Mouse (Mus musculus): ENCODE measurements around the gene Tfpi. TPM values are rescaled to one million over a fixed set of nuclear protein-coding genes. Genes with fewer than 3 reads are reported as not detected.

Gene Tfpi
- polyA plus RNA-seq, 1 experiment from 2014 or later, result 46.3 TPM

DNA sequence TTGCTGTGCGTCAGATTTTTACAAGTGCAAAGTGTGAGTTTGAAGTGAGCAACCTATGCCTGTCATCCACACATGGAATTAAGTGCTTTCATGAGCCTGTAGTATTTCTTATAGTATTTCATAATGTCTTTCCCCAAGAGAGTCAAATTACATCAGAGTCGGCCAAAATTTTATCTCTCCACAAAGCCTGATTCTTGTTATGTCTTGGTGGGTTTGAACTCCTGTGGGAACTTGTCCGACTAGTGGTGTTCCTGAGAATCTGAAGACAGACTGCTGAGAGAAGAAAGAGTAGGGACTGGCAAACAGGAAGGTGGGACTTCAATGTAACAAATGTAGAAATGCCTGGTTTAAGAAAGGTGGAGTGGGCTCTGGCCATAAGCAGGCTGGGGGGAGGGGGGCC lies 47.7 kb downstream of the Tfpi start:
- 35% methylated on average over 3 of the region's 3 CpGs for WGBS
- Histone ChIP-seq H3K9ac (ENCODE audit: low read length) (no peak overlapping the region), H3K4me1 (ENCODE audit: control insufficient read depth, insufficient read depth, low read length) (no peaks in the 10 kb centered on the region), H3K27ac (ENCODE audit: low read length) (no peak overlapping the region), H3K36me3 (ENCODE audit: control insufficient read depth, insufficient read depth, low read length) (no peaks in the 10 kb centered on the region), H3K27me3 (ENCODE audit: control insufficient read depth, insufficient read depth, low read length) (no peaks in the 10 kb centered on the region), H3K4me2 (ENCODE audit: low read depth, low read length) (no peak overlapping the region), H3K9me3 (replicated peaks; ENCODE audit: control insufficient read depth, low read length) (no peaks in the 10 kb centered on the region), H3K4me3 (replicated peaks; ENCODE audit: low read length) (no peak overlapping the region)
- ATAC-seq (ENCODE audit: insufficient read depth, low FRiP score), result no peak

DNA sequence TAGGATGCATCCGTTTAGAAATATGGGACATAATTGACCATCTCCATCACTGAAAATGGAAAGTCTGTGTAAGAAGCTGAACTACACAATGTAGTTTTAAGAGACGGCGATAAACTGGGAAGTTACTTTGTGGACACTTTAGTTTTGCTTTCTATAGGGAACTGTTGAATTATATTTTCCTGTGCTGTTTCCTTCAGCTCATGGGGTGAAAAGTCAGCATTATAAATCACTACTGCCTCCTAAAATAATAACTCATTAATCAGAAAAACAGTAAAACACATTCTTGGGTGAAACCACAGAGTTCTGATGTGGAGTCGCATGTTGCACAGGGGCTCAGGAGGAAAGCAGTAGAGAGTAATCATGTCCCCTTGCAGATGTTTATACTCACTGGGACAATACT lies 50.0 kb downstream of the Tfpi start:
- Histone ChIP-seq H3K27ac (ENCODE audit: low read length) (no peak overlapping the region; the same call in none of the 2 replicates), H3K4me1 (ENCODE audit: control insufficient read depth, insufficient read depth, low read length) (no peaks in the 10 kb centered on the region), H3K36me3 (ENCODE audit: control insufficient read depth, insufficient read depth, low read length) (no peaks in the 10 kb centered on the region), H3K4me2 (ENCODE audit: low read depth, low read length) (0 out of 2 replicates have a peak overlapping the region, but pooled peaks have one; percentile 5), H3K4me3 (replicated peaks; ENCODE audit: low read length) (no peak overlapping the region), H3K27me3 (ENCODE audit: control insufficient read depth, insufficient read depth, low read length) (no peaks in the 10 kb centered on the region), H3K9me3 (replicated peaks; ENCODE audit: control insufficient read depth, low read length) (no peaks in the 10 kb centered on the region), H3K9ac (ENCODE audit: low read length) (no peak overlapping the region)
- 66% methylated on average over 4 of the region's 4 CpGs for WGBS
- ATAC-seq (ENCODE audit: insufficient read depth, low FRiP score), result no peak

DNA sequence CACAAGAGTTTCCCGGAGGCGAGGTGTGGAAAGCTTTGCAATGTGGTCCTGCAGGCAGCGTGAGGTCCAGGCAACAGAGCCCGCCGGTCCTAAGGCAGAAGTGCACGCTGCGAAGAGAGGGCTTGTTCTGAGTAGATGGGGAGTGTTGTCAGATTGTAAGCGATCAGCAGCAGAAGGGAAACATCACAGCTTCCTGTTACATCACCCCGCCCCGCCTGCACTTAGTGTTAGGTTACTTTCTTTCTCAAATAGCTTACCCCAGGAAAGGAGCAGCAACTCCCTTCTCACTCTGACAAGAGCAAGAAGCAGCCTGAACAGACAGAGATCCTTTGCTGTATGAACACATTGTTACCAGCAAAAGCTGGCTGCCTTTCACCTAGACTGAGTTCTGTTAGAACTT lies 51.4 kb downstream of the Tfpi start, which contains the start of gene Calcrl:
Gene Calcrl, minus strand, starts transcription at position 274 of the 400 bp plus-strand sequence.
- H3K27me3 ChIP-seq (ENCODE audit: control insufficient read depth, insufficient read depth, low read length), result no peaks in the 10 kb centered on the region
- under 1% methylated on average over 10 of the region's 10 CpGs for WGBS

DNA sequence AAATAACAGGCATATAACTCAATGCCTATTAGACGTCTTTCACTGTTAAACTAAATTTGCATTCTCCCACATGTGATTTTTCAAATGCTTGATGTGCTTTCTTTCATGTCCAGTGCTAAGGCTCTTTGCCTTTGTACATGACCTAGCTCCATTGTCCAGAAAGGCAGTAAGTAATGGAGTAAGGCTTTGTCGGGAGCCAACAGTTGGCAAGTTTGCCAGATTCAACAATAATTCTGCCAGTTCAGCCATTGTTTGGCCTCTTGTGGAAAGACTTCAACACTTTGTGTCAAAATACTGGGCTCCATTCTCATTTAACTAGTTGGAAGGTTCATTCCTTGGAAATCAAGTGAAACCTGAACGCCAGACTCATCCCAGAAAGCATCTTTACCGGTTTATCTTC lies 60.1 kb downstream of the Tfpi start:
- no peak for ATAC-seq (ENCODE audit: insufficient read depth, low FRiP score)
- Histone ChIP-seq H3K4me1 (ENCODE audit: control insufficient read depth, insufficient read depth, low read length) (no peaks in the 10 kb centered on the region), H3K4me2 (ENCODE audit: low read depth, low read length) (no peak overlapping the region), H3K9ac (ENCODE audit: low read length) (no peak overlapping the region), H3K36me3 (ENCODE audit: control insufficient read depth, insufficient read depth, low read length) (no peaks in the 10 kb centered on the region), H3K27me3 (ENCODE audit: control insufficient read depth, insufficient read depth, low read length) (no peaks in the 10 kb centered on the region), H3K9me3 (replicated peaks; ENCODE audit: control insufficient read depth, low read length) (no peaks in the 10 kb centered on the region), H3K4me3 (replicated peaks; ENCODE audit: low read length) (no peak overlapping the region), H3K27ac (ENCODE audit: low read length) (no peak overlapping the region)
- WGBS, result 81% methylated on average over 4 of the region's 4 CpGs

More for the DNA sequence above, 51.4 kb downstream of the Tfpi start, which contains the start of gene Calcrl:
- peak within 1 kb of the TSS; percentile 93 for H3K27ac ChIP-seq (ENCODE audit: low read length)
- H3K36me3 ChIP-seq (ENCODE audit: control insufficient read depth, insufficient read depth, low read length), result no peaks in the 10 kb centered on the region
- peak; percentile 93 for ATAC-seq (ENCODE audit: insufficient read depth, low FRiP score)
- peak within 1 kb of the TSS; percentile 65 for H3K4me2 ChIP-seq (ENCODE audit: low read depth, low read length)
- H3K9ac ChIP-seq (ENCODE audit: low read length), result peak within 1 kb of the TSS; percentile 66
- H3K4me3 ChIP-seq (replicated peaks; ENCODE audit: low read length), result peak within 1 kb of the TSS; percentile 58
- H3K9me3 ChIP-seq (replicated peaks; ENCODE audit: control insufficient read depth, low read length), result no peaks in the 10 kb centered on the region
- H3K4me1 ChIP-seq (ENCODE audit: control insufficient read depth, insufficient read depth, low read length), result no peaks in the 10 kb centered on the region

DNA sequence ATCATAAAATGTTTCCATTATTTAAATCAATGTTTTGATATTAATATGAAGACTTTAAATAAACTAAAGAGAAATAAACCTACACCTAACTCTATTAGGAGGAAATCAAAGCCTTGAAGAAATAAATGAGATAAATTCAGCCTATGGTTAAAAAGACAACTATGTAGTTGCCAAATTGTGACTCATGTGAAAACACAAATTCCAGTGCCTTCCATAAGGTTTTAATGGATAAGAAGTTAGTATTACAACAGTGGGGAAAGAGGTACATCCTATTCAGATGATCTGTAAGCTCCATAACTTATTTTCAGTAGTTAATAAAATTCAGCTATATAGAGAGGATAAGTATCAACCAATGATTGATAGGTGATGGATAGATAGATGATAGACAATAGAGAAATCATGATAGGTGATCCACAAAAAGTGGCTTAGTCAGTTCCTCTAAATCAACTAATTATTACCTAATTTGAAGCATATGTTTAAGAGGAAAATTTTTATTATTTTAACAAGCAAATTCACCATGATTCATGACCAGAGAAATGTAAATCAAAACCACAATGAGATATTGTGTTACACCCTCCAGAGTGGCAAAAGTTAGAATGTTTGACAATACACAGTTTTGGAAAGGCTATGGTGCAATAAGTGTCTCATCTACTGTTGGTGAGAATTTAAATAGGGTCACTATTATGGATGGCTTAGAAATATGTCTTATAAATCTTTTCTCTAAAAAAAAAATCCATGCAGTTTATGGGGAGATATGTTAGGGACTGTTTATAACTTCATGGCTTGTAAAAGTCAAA lies 66.6 kb downstream of the Tfpi start:
- Histone ChIP-seq H3K27ac (ENCODE audit: low read length) (no peak overlapping the region), H3K4me3 (replicated peaks; ENCODE audit: low read length) (no peak overlapping the region), H3K4me2 (ENCODE audit: low read depth, low read length) (no peak overlapping the region), H3K36me3 (ENCODE audit: control insufficient read depth, insufficient read depth, low read length) (no peaks in the 10 kb centered on the region), H3K9ac (ENCODE audit: low read length) (no peak overlapping the region), H3K9me3 (replicated peaks; ENCODE audit: control insufficient read depth, low read length) (no peaks in the 10 kb centered on the region), H3K27me3 (ENCODE audit: control insufficient read depth, insufficient read depth, low read length) (no peaks in the 10 kb centered on the region), H3K4me1 (ENCODE audit: control insufficient read depth, insufficient read depth, low read length) (no peaks in the 10 kb centered on the region)
- no peak for ATAC-seq (ENCODE audit: insufficient read depth, low FRiP score)

DNA sequence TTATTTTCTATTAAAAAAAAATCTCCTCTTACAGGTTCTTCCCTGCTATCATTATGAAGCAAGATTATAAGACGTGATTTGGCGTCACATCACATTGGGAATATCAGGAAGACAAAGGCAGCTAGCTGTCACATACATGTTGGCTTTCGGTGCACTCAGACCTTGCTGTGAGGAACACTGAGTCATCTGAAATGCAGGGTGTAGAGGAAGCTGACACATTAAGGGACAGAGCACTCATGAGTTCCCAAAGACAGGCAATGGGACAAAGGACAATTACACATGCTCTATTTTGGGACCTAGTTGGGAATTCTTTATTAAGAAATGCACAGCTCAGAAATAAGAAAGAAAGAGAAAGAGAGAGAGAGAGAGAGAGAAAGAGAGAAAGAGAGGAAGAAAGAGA lies 71.7 kb downstream of the Tfpi start:
- Histone ChIP-seq H3K27me3 (ENCODE audit: control insufficient read depth, insufficient read depth, low read length) (no peaks in the 10 kb centered on the region), H3K9ac (ENCODE audit: low read length) (no peak overlapping the region), H3K4me3 (replicated peaks; ENCODE audit: low read length) (no peak overlapping the region), H3K9me3 (replicated peaks; ENCODE audit: control insufficient read depth, low read length) (no peaks in the 10 kb centered on the region), H3K27ac (ENCODE audit: low read length) (no peak overlapping the region), H3K4me1 (ENCODE audit: control insufficient read depth, insufficient read depth, low read length) (no peaks in the 10 kb centered on the region), H3K4me2 (ENCODE audit: low read depth, low read length) (no peak overlapping the region), H3K36me3 (ENCODE audit: control insufficient read depth, insufficient read depth, low read length) (no peaks in the 10 kb centered on the region)
- no peak for ATAC-seq (ENCODE audit: insufficient read depth, low FRiP score)
- WGBS, result 89% methylated on average over 3 of the region's 3 CpGs

DNA sequence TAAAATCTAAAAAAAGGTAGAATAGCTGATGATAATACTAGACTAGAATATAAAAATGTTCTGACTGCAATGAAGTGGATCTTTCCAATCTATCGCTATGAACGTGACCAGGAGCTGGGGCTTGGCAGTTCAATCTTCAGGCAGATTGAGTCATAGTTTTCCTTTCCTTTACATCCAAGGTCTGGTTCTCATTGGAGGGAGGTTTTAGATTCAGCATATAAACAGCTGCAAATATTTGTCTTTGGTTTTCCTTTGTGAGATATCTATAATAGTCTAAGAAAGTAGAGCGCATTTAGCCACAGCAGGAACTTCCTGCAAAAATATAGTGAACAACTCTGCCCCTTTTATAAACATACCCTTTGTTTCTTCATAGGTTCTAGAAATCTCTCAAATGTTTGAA lies 73.9 kb downstream of the Tfpi start:
- peak; percentile 78 for ATAC-seq (ENCODE audit: insufficient read depth, low FRiP score)
- Histone ChIP-seq H3K9me3 (replicated peaks; ENCODE audit: control insufficient read depth, low read length) (no peaks in the 10 kb centered on the region), H3K4me1 (ENCODE audit: control insufficient read depth, insufficient read depth, low read length) (no peaks in the 10 kb centered on the region), H3K27me3 (ENCODE audit: control insufficient read depth, insufficient read depth, low read length) (no peaks in the 10 kb centered on the region), H3K27ac (ENCODE audit: low read length) (no peak overlapping the region), H3K4me3 (replicated peaks; ENCODE audit: low read length) (no peak overlapping the region), H3K4me2 (ENCODE audit: low read depth, low read length) (no peak overlapping the region), H3K9ac (ENCODE audit: low read length) (no peak overlapping the region), H3K36me3 (ENCODE audit: control insufficient read depth, insufficient read depth, low read length) (no peaks in the 10 kb centered on the region)
- WGBS, result 51% methylated on average over 3 of the region's 3 CpGs

DNA sequence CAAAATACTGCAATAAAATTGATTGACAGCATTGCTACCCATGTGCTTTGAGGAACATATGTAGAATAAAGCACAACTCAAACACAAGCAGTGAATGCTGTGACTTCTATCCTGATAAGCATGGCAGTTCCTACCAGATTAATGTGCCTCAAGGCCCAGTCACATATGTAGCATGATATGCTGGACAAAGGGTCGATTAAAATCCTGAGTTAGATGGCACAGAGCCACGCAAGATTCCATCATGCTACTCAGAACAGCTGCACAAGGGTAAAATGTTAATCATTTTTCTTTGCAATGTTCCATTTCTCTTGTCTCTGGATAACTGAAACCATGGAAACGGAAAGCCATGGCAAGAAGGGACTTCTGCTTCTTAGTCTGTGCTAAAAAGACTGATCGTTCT lies 80.0 kb downstream of the Tfpi start:
- no peak for ATAC-seq (ENCODE audit: insufficient read depth, low FRiP score)
- WGBS, result 71% methylated on average over 4 of the region's 4 CpGs
- no peaks in the 10 kb centered on the region for H3K4me1 ChIP-seq (ENCODE audit: control insufficient read depth, insufficient read depth, low read length)

DNA sequence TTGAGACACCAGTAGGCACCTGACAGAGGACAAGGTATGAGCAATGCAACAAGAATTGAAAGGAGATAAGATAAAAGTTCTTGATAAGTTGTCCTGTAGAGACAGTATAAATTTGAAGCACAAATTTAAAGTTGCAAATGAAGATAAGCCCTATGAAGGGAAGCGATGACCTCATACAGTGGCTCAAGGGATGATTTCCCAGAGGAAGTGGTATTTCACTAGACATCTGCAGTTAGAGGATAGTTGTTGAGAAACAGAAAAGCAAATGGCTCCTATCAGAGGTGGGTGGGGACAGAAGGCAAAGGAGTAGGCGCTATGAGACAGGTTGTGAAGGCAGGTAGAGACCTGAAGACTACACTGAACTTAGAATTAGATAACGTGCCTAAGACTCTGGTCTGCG lies 83.3 kb downstream of the Tfpi start:
- WGBS, result 75% methylated on average over 4 of the region's 4 CpGs
- Histone ChIP-seq H3K36me3 (ENCODE audit: control insufficient read depth, insufficient read depth, low read length) (no peaks in the 10 kb centered on the region), H3K27ac (ENCODE audit: low read length) (no peak overlapping the region), H3K4me3 (replicated peaks; ENCODE audit: low read length) (no peak overlapping the region), H3K27me3 (ENCODE audit: control insufficient read depth, insufficient read depth, low read length) (no peaks in the 10 kb centered on the region), H3K4me2 (ENCODE audit: low read depth, low read length) (no peak overlapping the region), H3K9me3 (replicated peaks; ENCODE audit: control insufficient read depth, low read length) (no peaks in the 10 kb centered on the region), H3K4me1 (ENCODE audit: control insufficient read depth, insufficient read depth, low read length) (no peaks in the 10 kb centered on the region; the same call in 1 of the 2 replicates), H3K9ac (ENCODE audit: low read length) (no peak overlapping the region)
- no peak for ATAC-seq (ENCODE audit: insufficient read depth, low FRiP score)

More for the DNA sequence above, 80.0 kb downstream of the Tfpi start:
- H3K4me3 ChIP-seq (replicated peaks; ENCODE audit: low read length), result no peak overlapping the region
- H3K9ac ChIP-seq (ENCODE audit: low read length), result no peak overlapping the region
- H3K27me3 ChIP-seq (ENCODE audit: control insufficient read depth, insufficient read depth, low read length), result no peaks in the 10 kb centered on the region
- H3K27ac ChIP-seq (ENCODE audit: low read length), result no peak overlapping the region
- no peaks in the 10 kb centered on the region for H3K36me3 ChIP-seq (ENCODE audit: control insufficient read depth, insufficient read depth, low read length)
- H3K9me3 ChIP-seq (replicated peaks; ENCODE audit: control insufficient read depth, low read length), result no peaks in the 10 kb centered on the region
- H3K4me2 ChIP-seq (ENCODE audit: low read depth, low read length), result no peak overlapping the region

All from stomach, embryonic 16.5 days (tissue).